In the genomic region with DNA sequence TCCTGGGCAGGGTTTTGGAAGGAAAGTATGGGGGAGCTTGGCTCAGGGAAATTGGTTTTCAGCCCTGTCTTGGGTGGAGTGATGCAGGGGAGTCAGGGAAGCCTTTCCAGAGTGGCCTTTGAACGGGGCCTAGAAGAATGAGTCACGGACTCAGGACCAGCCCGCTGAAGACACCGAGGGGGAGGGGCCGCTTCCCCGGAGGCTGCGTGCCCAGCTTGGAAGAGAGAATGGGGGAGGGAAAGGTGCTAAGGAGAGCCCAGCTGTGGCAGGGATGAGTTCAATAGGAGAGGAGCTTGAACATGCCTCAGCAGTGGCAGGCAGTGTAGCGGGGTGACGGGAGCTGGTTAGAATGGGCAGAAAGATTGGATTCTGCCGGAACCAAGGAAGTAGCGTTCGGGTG, we compare ENCODE assay signal across 10 mouse cellular contexts.
DNase-seq lines count a peak whose midpoint lies in the region; ATAC-seq and TF ChIP-seq lines count a peak whose summit lies in the region.
"Had no signal": no experiment of that assay in that cellular context is flagged by ENCODE, and none has a peak within 500 bp of the region (broad histone marks: within the 10 kb centered on the region; RNA-seq: fewer than 3 reads in every experiment).

No protein-coding gene starts in this region.

- ATAC-seq in heart, embryonic 11.5 days (replicated peaks; ENCODE audit: insufficient number of reproducible peaks, low FRiP score, low TSS enrichment), result no peak
- peak; percentile 40; the same call in 1 of the 2 replicates for ATAC-seq in midbrain, embryonic 11.5 days (ENCODE audit: low FRiP score)
- no peak for ATAC-seq in midbrain, postnatal 0 days (ENCODE audit: low FRiP score)
- no peak for ATAC-seq in stomach, embryonic 14.5 days (ENCODE audit: insufficient number of reproducible peaks, insufficient read depth, low FRiP score, low read depth)
- ATAC-seq: CD4-positive, CD25-positive, alpha-beta regulatory T cell, adult 4 months had no signal

- H3K9me3 ChIP-seq in heart, embryonic 11.5 days (replicated peaks; ENCODE audit: control insufficient read depth, low read length), result no peaks in the 10 kb centered on the region
- no peaks in the 10 kb centered on the region for H3K9me3 ChIP-seq in midbrain, embryonic 11.5 days (ENCODE audit: control insufficient read depth, low read length)
- H3K9me3 ChIP-seq in midbrain, postnatal 0 days (ENCODE audit: low read length), result no peaks in the 10 kb centered on the region
- H3K9me3 ChIP-seq in stomach, embryonic 14.5 days (ENCODE audit: control insufficient read depth, low read depth, low read length), result no peaks in the 10 kb centered on the region

- H3K36me3 ChIP-seq in heart, embryonic 11.5 days (ENCODE audit: control insufficient read depth, insufficient read depth, low read length), result no peaks in the 10 kb centered on the region
- no peaks in the 10 kb centered on the region for H3K36me3 ChIP-seq in midbrain, embryonic 11.5 days (ENCODE audit: control insufficient read depth, insufficient read depth, low read length)
- H3K36me3 ChIP-seq in midbrain, postnatal 0 days (ENCODE audit: insufficient read depth, low read length), result no peaks in the 10 kb centered on the region
- H3K36me3 ChIP-seq in stomach, embryonic 14.5 days (ENCODE audit: control insufficient read depth, insufficient read depth, low read length), result no peaks in the 10 kb centered on the region

- peaks cover 6% of the 10 kb centered on the region; the same call in 1 of the 2 replicates for H3K4me1 ChIP-seq in heart, embryonic 11.5 days (ENCODE audit: control insufficient read depth, insufficient read depth, low read length)
- H3K4me1 ChIP-seq in midbrain, embryonic 11.5 days (ENCODE audit: control insufficient read depth, insufficient read depth, low read length), result no peaks in the 10 kb centered on the region
- H3K4me1 ChIP-seq in midbrain, postnatal 0 days (ENCODE audit: insufficient read depth, low read length), result no peaks in the 10 kb centered on the region
- H3K4me1 ChIP-seq in stomach, embryonic 14.5 days (ENCODE audit: control insufficient read depth, insufficient read depth, low read length), result 0 out of 2 replicates have a peak, but pooled peaks cover 4% of the 10 kb centered on the region

- no peak overlapping the region for H3K27ac ChIP-seq in heart, embryonic 11.5 days (ENCODE audit: low read depth, low read length)
- no peak overlapping the region for H3K27ac ChIP-seq in midbrain, embryonic 11.5 days (ENCODE audit: low read depth, low read length)
- H3K27ac ChIP-seq in midbrain, postnatal 0 days (ENCODE audit: low read depth, low read length), result no peak overlapping the region
- no peak overlapping the region for H3K27ac ChIP-seq in stomach, embryonic 14.5 days (ENCODE audit: low read length)

- peak overlapping the region; percentile 43; the same call in 1 of the 2 replicates for H3K9ac ChIP-seq in heart, embryonic 11.5 days (ENCODE audit: low read depth, low read length)
- H3K9ac ChIP-seq in midbrain, embryonic 11.5 days (ENCODE audit: low read length), result no peak overlapping the region
- H3K9ac ChIP-seq in midbrain, postnatal 0 days (replicated peaks; ENCODE audit: low read length, poor library complexity, severe bottlenecking), result no peak overlapping the region
- H3K9ac ChIP-seq in stomach, embryonic 14.5 days (replicated peaks; ENCODE audit: low read depth, low read length), result no peak overlapping the region

- peak overlapping the region; percentile 51 for H3K4me2 ChIP-seq in heart, embryonic 11.5 days
- no peak overlapping the region for H3K4me2 ChIP-seq in midbrain, embryonic 11.5 days
- no peak overlapping the region for H3K4me2 ChIP-seq in midbrain, postnatal 0 days (ENCODE audit: low read depth, low read length, poor library complexity, severe bottlenecking)
- peak overlapping the region; percentile 16; the same call in 1 of the 2 replicates for H3K4me2 ChIP-seq in stomach, embryonic 14.5 days (replicated peaks; ENCODE audit: low read depth, low read length)

- H3K27me3 ChIP-seq in heart, embryonic 11.5 days (ENCODE audit: control insufficient read depth, insufficient read depth, low read length), result no peaks in the 10 kb centered on the region
- H3K27me3 ChIP-seq in midbrain, embryonic 11.5 days (ENCODE audit: control insufficient read depth, insufficient read depth, low read length), result no peaks in the 10 kb centered on the region
- H3K27me3 ChIP-seq in midbrain, postnatal 0 days (ENCODE audit: insufficient read depth, low read length), result no peaks in the 10 kb centered on the region
- no peaks in the 10 kb centered on the region for H3K27me3 ChIP-seq in stomach, embryonic 14.5 days (ENCODE audit: control insufficient read depth, insufficient read depth, low read length)

- WGBS in heart, embryonic 11.5 days (ENCODE audit: insufficient replicate concordance), result 18% methylated on average over 12 of the region's 12 CpGs
- WGBS in midbrain, embryonic 11.5 days, result 23% methylated on average over 12 of the region's 12 CpGs
- WGBS in midbrain, postnatal 0 days, result 26% methylated on average over 12 of the region's 12 CpGs
- WGBS in stomach, embryonic 14.5 days, result 23% methylated on average over 12 of the region's 12 CpGs

- DNase-seq in heart, postnatal 36 days, result no peak
- peak; percentile 84 for DNase-seq in midbrain, embryonic 11.5 days (ENCODE audit: low spot score, missing footprints)
- no peak for DNase-seq in midbrain, postnatal 0 days (ENCODE audit: low spot score)
- peak; percentile 43 for DNase-seq in embryo, embryonic 10.5 days (ENCODE audit: low spot score)
- no peak for DNase-seq in cerebellum, adult 9-11 months
- DNase-seq in spleen, adult 12 weeks (ENCODE audit: low spot score), result no peak
- DNase-seq: lung, postnatal 4 days had no signal

- intact Hi-C loops in heart, postnatal 36 days (cut with DNase I), result no loop called here

- H3K4me3 ChIP-seq in heart, embryonic 11.5 days (ENCODE audit: low read depth, low read length), result no peak overlapping the region
- no peak overlapping the region for H3K4me3 ChIP-seq in midbrain, embryonic 11.5 days (ENCODE audit: low read depth, low read length)
- H3K4me3 ChIP-seq in midbrain, postnatal 0 days (ENCODE audit: low read depth, low read length), result no peak overlapping the region
- no peak overlapping the region for H3K4me3 ChIP-seq in stomach, embryonic 14.5 days (ENCODE audit: low read depth, low read length)

- no peak for TF ChIP-seq CTCF in midbrain, postnatal 0 days (IDR thresholded peaks at IDR 0.05)

Comparison
In these comparisons a context has a peak if more than half of its experiments do, and no peak if none do; other contexts are left out.
1. DNase-seq: peak in midbrain, embryonic 11.5 days (single experiment) and embryo, embryonic 10.5 days (single experiment); none in heart, postnatal 36 days (0 of 2), midbrain, postnatal 0 days (single experiment), cerebellum, adult 9-11 months (single experiment) and spleen, adult 12 weeks (single experiment).
2. H3K4me2 ChIP-seq: peak in heart, embryonic 11.5 days (single experiment) and stomach, embryonic 14.5 days (single experiment); none in midbrain, embryonic 11.5 days (single experiment) and midbrain, postnatal 0 days (single experiment).